Mouse (Mus musculus): ENCODE measurements around the gene Spata5. TPM values are rescaled to one million over a fixed set of nuclear protein-coding genes. Genes with fewer than 3 reads are reported as not detected.

The Spata5 gene
- total and polyA plus RNA-seq, 3 experiments = 35.0 to 52.9 (median 49.7) TPM

GRCm38 (mm10) chr3:37550594-37550993, 130.9 kb downstream of the Spata5 start:
- TF ChIP-seq MAFK (IDR thresholded peaks at IDR 0.05; ENCODE audit: insufficient replicate concordance, low read length) = no peak
- no peak for TF ChIP-seq BHLHE40 (IDR thresholded peaks at IDR 0.05; ENCODE audit: low read depth, low read length)
- no peak for TF ChIP-seq TCF12 (IDR thresholded peaks at IDR 0.05; ENCODE audit: low read depth, low read length)
- no peak for TF ChIP-seq CTCF (conservative IDR thresholded peaks at IDR 0.05 in 1 of 2, IDR thresholded peaks at IDR 0.05 in 1 of 2; ENCODE audit: low read depth in 2 of 2, low read length in 2 of 2)
- TF ChIP-seq TBP (conservative IDR thresholded peaks at IDR 0.05; ENCODE audit: low read depth, low read length) = no peak
- no peak for TF ChIP-seq MYC (IDR thresholded peaks at IDR 0.05; ENCODE audit: low read depth, low read length)
- TF ChIP-seq SIN3A (IDR thresholded peaks at IDR 0.05; ENCODE audit: low read length) = no peak
- TF ChIP-seq ZNF384 (IDR thresholded peaks at IDR 0.05; ENCODE audit: low read depth, low read length) = no peak
- no peak for TF ChIP-seq USF1 (IDR thresholded peaks at IDR 0.05; ENCODE audit: low read depth, low read length)
- no peak for TF ChIP-seq UBTF (IDR thresholded peaks at IDR 0.05; ENCODE audit: low read depth, low read length)
- TF ChIP-seq RAD21 (IDR thresholded peaks at IDR 0.05; ENCODE audit: low read depth, low read length) = no peak
- TF ChIP-seq MAZ (IDR thresholded peaks at IDR 0.05; ENCODE audit: low read depth, low read length) = no peak
- TF ChIP-seq POLR2AphosphoS2 (IDR thresholded peaks at IDR 0.05; ENCODE audit: low read depth, low read length) = no peak
- H3K79me2 ChIP-seq (replicated peaks; ENCODE audit: control insufficient read depth, extremely low read depth, insufficient read depth, poor library complexity, severe bottlenecking) = no peaks in the 10 kb centered on the region
- H3K36me3 ChIP-seq (replicated peaks in 1 of 2; ENCODE audit: control insufficient read depth in 1 of 2, insufficient read depth in 1 of 2, low read length in 1 of 2) = peaks cover 3 to 23% of the 10 kb centered on the region in 2 experiments
- in situ Hi-C loops (cut with MboI; ENCODE audit: low pct_ligation_motif_present, low pct_unique_long_range_greater_than_20kb, low sequenced_read_pairs) (no loop called here), dilution Hi-C loops (cut with MboI; ENCODE audit: extremely low pct_ligation_motif_present, extremely low pct_unique_long_range_greater_than_20kb, low sequenced_read_pairs) (no loop called here)
- H3K4me2 ChIP-seq (ENCODE audit: insufficient read depth, low read depth, poor library complexity, severe bottlenecking) = no peak overlapping the region
- no peak for DNase-seq (ENCODE audit: extremely low read depth)
- no peak overlapping the region for H3K4me3 ChIP-seq (replicated peaks in 1 of 3; ENCODE audit: low read depth in 2 of 3, low read length in 2 of 3, poor library complexity in 1 of 3)
- no peaks in the 10 kb centered on the region for H3K4me1 ChIP-seq (ENCODE audit: control insufficient read depth in 1 of 2, insufficient read depth in 2 of 2)
- no peak overlapping the region for H3K27ac ChIP-seq (ENCODE audit: insufficient read depth, low read depth)
- H3K9me3 ChIP-seq (replicated peaks; ENCODE audit: low read length) = no peaks in the 10 kb centered on the region
- no peaks in the 10 kb centered on the region for H3K27me3 ChIP-seq (replicated peaks)
- no peak overlapping the region for H3K9ac ChIP-seq (ENCODE audit: insufficient read depth, low read depth)

DNA sequence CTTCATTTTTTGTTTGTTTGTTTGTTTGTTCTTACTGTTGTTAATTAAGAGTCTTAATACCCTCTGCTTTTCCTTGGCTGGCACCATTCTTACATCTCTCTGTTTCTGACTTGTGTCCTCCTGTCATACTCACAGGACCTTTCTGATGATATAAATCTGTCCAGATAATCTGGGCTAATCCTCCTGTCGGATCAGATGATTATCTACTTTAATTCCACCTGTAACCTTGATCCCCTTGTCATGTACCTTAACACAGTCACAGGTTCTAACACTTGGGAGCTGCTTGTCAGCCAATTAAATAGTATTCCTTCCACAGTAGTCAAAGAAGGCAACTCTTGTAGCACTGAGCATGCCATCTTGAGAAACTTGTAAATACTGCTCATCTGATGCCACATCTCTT, 131.8 kb downstream of the Spata5 start:
- Histone ChIP-seq H3K4me3 (replicated peaks in 1 of 3; ENCODE audit: low read depth in 2 of 3, low read length in 2 of 3, poor library complexity in 1 of 3) (no peak overlapping the region), H3K9ac (ENCODE audit: insufficient read depth, low read depth) (no peak overlapping the region), H3K36me3 (replicated peaks in 1 of 2; ENCODE audit: control insufficient read depth in 1 of 2, insufficient read depth in 1 of 2, low read length in 1 of 2) (peaks cover 3 to 26% of the 10 kb centered on the region in 2 experiments), H3K27ac (ENCODE audit: insufficient read depth, low read depth) (no peak overlapping the region), H3K27me3 (replicated peaks) (no peaks in the 10 kb centered on the region), H3K4me2 (ENCODE audit: insufficient read depth, low read depth, poor library complexity, severe bottlenecking) (no peak overlapping the region), H3K9me3 (replicated peaks; ENCODE audit: low read length) (no peaks in the 10 kb centered on the region), H3K79me2 (replicated peaks; ENCODE audit: control insufficient read depth, extremely low read depth, insufficient read depth, poor library complexity, severe bottlenecking) (no peaks in the 10 kb centered on the region), H3K4me1 (ENCODE audit: control insufficient read depth in 1 of 2, insufficient read depth in 2 of 2) (peaks cover 0 to 3% of the 10 kb centered on the region in 2 experiments; a peak in 1 of 4 replicates)
- in situ Hi-C loops (cut with MboI; ENCODE audit: low pct_ligation_motif_present, low pct_unique_long_range_greater_than_20kb, low sequenced_read_pairs) = no loop called here
- dilution Hi-C loops (cut with MboI; ENCODE audit: extremely low pct_ligation_motif_present, extremely low pct_unique_long_range_greater_than_20kb, low sequenced_read_pairs) = no loop called here
- no peak for TF ChIP-seq CHD1 (IDR thresholded peaks at IDR 0.05; ENCODE audit: low read depth, low read length)
- TF ChIP-seq RAD21 (IDR thresholded peaks at IDR 0.05; ENCODE audit: low read depth, low read length) = no peak
- TF ChIP-seq ZKSCAN1 (IDR thresholded peaks at IDR 0.05; ENCODE audit: borderline replicate concordance, low read depth, low read length) = no peak
- TF ChIP-seq POLR2AphosphoS2 (IDR thresholded peaks at IDR 0.05; ENCODE audit: low read depth, low read length) = no peak
- no peak for TF ChIP-seq ZNF384 (IDR thresholded peaks at IDR 0.05; ENCODE audit: low read depth, low read length)
- TF ChIP-seq E2F4 (IDR thresholded peaks at IDR 0.05; ENCODE audit: insufficient replicate concordance, low read depth, low read length) = no peak
- no peak for TF ChIP-seq MXI1 (IDR thresholded peaks at IDR 0.05; ENCODE audit: low read depth, low read length)
- no peak for TF ChIP-seq CTCF (conservative IDR thresholded peaks at IDR 0.05 in 1 of 2, IDR thresholded peaks at IDR 0.05 in 1 of 2; ENCODE audit: low read depth in 2 of 2, low read length in 2 of 2)
- TF ChIP-seq UBTF (IDR thresholded peaks at IDR 0.05; ENCODE audit: low read depth, low read length) = no peak
- no peak for TF ChIP-seq USF1 (IDR thresholded peaks at IDR 0.05; ENCODE audit: low read depth, low read length)
- no peak for TF ChIP-seq POLR2A (IDR thresholded peaks at IDR 0.05; ENCODE audit: low read depth, low read length)
- no peak for TF ChIP-seq MAZ (IDR thresholded peaks at IDR 0.05; ENCODE audit: low read depth, low read length)
- DNase-seq (ENCODE audit: extremely low read depth) = no peak
